Mouse (Mus musculus) intestine, embryonic 16.5 days (tissue): ENCODE measurements around the gene Aen. TPM values are rescaled to one million over a fixed set of nuclear protein-coding genes. Genes with fewer than 3 reads are reported as not detected.

Experiments used
- ATAC-seq: fragments of 200-750 bp; cut with Nextera tagmentation; 2 replicates; pipeline ENCODE4 v1.8.0; 2017; ENCODE audit warnings: moderate TSS enrichment, moderate library complexity
- H3K27ac ChIP-seq: fragments of 300-500 bp; sonication (generic); 2 replicates; pipeline ENCODE4 v1.5.1; 2014; ENCODE audit warnings: mild to moderate bottlenecking, low read length
- H3K27me3 ChIP-seq: fragments of 300-500 bp; sonication (generic); replicated peaks from 2 replicates; pipeline ENCODE4 v1.6.1; 2014; ENCODE audit warnings: low read length, control low read depth, mixed read lengths; ENCODE audit not compliant: control insufficient read depth, insufficient read depth
- H3K36me3 ChIP-seq: fragments of 300-500 bp; sonication (generic); 2 replicates; pipeline ENCODE4 v1.6.1; 2014; ENCODE audit warnings: low read length, control low read depth; ENCODE audit not compliant: control insufficient read depth, insufficient read depth
- H3K4me1 ChIP-seq: fragments of 300-500 bp; sonication (generic); 2 replicates; pipeline ENCODE4 v1.6.1; 2014; ENCODE audit warnings: low read length, control low read depth, mixed read lengths; ENCODE audit not compliant: control insufficient read depth, insufficient read depth
- H3K4me2 ChIP-seq: fragments of 300-500 bp; sonication (generic); 2 replicates; pipeline ENCODE4 v1.6.1; 2014; ENCODE audit warnings: low read depth, low read length, control low read depth
- H3K4me3 ChIP-seq: fragments of 300-500 bp; sonication (generic); 2 replicates; pipeline ENCODE4 v1.5.1; 2014; ENCODE audit warnings: mild to moderate bottlenecking, low read length
- H3K9ac ChIP-seq: fragments of 300-500 bp; sonication (generic); 2 replicates; pipeline ENCODE4 v1.6.1; 2014; ENCODE audit warnings: low read depth, low read length
- H3K9me3 ChIP-seq: fragments of 300-500 bp; sonication (generic); 2 replicates; pipeline ENCODE4 v1.6.1; 2016; ENCODE audit warnings: low read length, control low read depth; ENCODE audit not compliant: control insufficient read depth
- WGBS: fragments of 180-500 bp; shearing (Covaris S2); extraction: QIAGEN DNeasy Blood & Tissue Kit; methylation state at CpG from one replicate; pipeline ENCODE4 v1.1.7; 2014; 5-methylcytosine and 5-hydroxymethylcytosine counted together
- polyA plus RNA-seq: library from polyadenylated mRNA; unstranded; fragments of >200 nt; fragmentation: Nextera tagmentation; extraction: Ambion mirVana; gene quantifications from 2 replicates; pipeline ENCODE4 v1.2.1, GENCODE M21; 2015

Aen gene
- polyA plus RNA-seq, 1 experiment from 2014 or later, result 33.5 TPM

GRCm38 (mm10) chr7:78868731-78869130, 26.9 kb upstream of the Aen start:
- WGBS, result 64% methylated on average over 5 of the region's 5 CpGs
- Histone ChIP-seq H3K27me3 (no peaks in the 10 kb centered on the region), H3K9me3 (no peaks in the 10 kb centered on the region), H3K9ac (no peak overlapping the region), H3K4me2 (no peak overlapping the region), H3K27ac (no peak overlapping the region), H3K36me3 (no peaks in the 10 kb centered on the region), H3K4me1 (peaks cover 17% of the 10 kb centered on the region), H3K4me3 (no peak overlapping the region)
- ATAC-seq, result no peak

- no peaks in the 10 kb centered on the region for H3K27me3 ChIP-seq
- H3K36me3 ChIP-seq, result no peaks in the 10 kb centered on the region
- H3K4me2 ChIP-seq, result no peak overlapping the region
- H3K27ac ChIP-seq, result no peak overlapping the region
- no peaks in the 10 kb centered on the region for H3K9me3 ChIP-seq
- H3K4me1 ChIP-seq, result 0 out of 2 replicates have a peak, but pooled peaks cover 3% of the 10 kb centered on the region
- 80% methylated on average over 6 of the region's 6 CpGs for WGBS
- H3K9ac ChIP-seq, result no peak overlapping the region
- ATAC-seq, result peak; percentile 22; the same call in 1 of the 2 replicates
- H3K4me3 ChIP-seq, result no peak overlapping the region
These were observed 23.3 kb upstream of the Aen start for GRCm38 (mm10) chr7:78872366-78872765.

GRCm38 (mm10) chr7:78872831-78873230, 22.8 kb upstream of the Aen start:
- Histone ChIP-seq H3K27me3 (no peaks in the 10 kb centered on the region), H3K4me1 (0 out of 2 replicates have a peak, but pooled peaks cover 3% of the 10 kb centered on the region), H3K4me3 (no peak overlapping the region), H3K9me3 (no peaks in the 10 kb centered on the region), H3K36me3 (no peaks in the 10 kb centered on the region), H3K27ac (no peak overlapping the region), H3K4me2 (no peak overlapping the region), H3K9ac (peak overlapping the region; percentile 33; the same call in 1 of the 2 replicates)
- WGBS, result 41% methylated on average over 5 of the region's 5 CpGs
- peak; percentile 90 for ATAC-seq

DNA sequence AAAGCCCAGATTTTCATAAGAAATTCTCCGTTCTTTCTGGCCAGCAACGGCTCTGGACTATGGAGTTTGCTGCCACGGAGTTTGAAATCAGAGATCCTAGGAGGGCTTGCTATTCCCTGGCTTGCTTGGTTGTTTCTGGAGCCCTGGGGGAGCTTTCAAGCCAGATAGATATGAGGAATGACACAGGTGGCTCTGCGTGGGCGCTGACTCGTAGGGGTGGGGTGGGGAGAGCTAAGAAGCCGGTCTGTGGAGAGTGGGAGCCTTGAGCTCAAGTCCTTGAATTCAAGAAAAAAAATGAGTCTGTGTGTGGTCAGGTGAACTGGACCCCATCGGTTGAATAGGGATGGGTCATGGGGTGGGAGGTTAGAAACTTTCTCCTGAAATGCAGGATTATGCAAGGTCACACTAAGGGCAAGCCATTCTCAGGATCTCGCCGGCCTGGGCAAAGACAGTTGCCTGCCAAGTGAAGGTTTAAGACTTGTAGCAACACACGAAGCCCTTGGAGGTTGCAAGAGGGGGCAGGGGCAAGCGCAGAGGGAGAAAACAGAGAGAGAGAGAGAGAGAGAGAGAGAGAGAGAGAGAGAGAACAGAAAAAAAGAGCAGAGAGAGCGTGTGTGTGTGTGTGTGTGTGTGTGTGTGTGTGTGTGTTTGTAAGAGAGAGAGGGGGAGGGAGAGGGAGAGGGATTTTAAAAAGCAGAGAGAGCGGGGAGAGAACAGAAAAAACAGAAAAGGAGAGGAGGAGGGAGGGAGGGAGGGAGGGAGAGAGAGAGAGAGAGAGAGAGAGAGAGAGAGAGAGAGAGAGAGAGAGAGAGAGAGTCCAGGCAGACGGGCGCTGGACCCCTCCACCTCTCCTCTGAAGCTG, 13.8 kb upstream of the Aen start:
- peak overlapping the region; percentile 24 for H3K4me3 ChIP-seq
- no peaks in the 10 kb centered on the region for H3K36me3 ChIP-seq
- H3K27ac ChIP-seq, result no peak overlapping the region; the same call in 1 of the 2 replicates
- WGBS, result 16% methylated on average over 16 of the region's 16 CpGs
- H3K9me3 ChIP-seq, result no peaks in the 10 kb centered on the region
- H3K9ac ChIP-seq, result no peak overlapping the region
- H3K27me3 ChIP-seq, result peaks cover 31% of the 10 kb centered on the region
- H3K4me2 ChIP-seq, result peak overlapping the region; percentile 45
- no peak for ATAC-seq
- H3K4me1 ChIP-seq, result peaks cover 9% of the 10 kb centered on the region

GRCm38 (mm10) chr7:78882469-78882837, 13.2 kb upstream of the Aen start:
- H3K4me2 ChIP-seq, result peak overlapping the region; percentile 45
- ATAC-seq, result no peak
- no peaks in the 10 kb centered on the region for H3K36me3 ChIP-seq
- H3K9ac ChIP-seq, result no peak overlapping the region
- peaks cover 9% of the 10 kb centered on the region for H3K4me1 ChIP-seq
- WGBS, result 4% methylated on average over 23 of the region's 23 CpGs
- H3K27me3 ChIP-seq, result peaks cover 33% of the 10 kb centered on the region
- H3K9me3 ChIP-seq, result no peaks in the 10 kb centered on the region
- no peak overlapping the region for H3K27ac ChIP-seq
- peak overlapping the region; percentile 24 for H3K4me3 ChIP-seq

- Histone ChIP-seq H3K9me3 (no peaks in the 10 kb centered on the region), H3K4me2 (peak overlapping the region; percentile 45; the same call in 1 of the 2 replicates), H3K27me3 (peaks cover 33% of the 10 kb centered on the region), H3K9ac (peak overlapping the region; percentile 33; the same call in 1 of the 2 replicates), H3K4me1 (peaks cover 9% of the 10 kb centered on the region), H3K27ac (no peak overlapping the region), H3K36me3 (no peaks in the 10 kb centered on the region), H3K4me3 (peak overlapping the region; percentile 24; the same call in 1 of the 2 replicates)
- WGBS, result 3% methylated on average over 34 of the region's 34 CpGs
- no peak for ATAC-seq
These were observed 12.5 kb upstream of the Aen start for GRCm38 (mm10) chr7:78883016-78883725.

DNA sequence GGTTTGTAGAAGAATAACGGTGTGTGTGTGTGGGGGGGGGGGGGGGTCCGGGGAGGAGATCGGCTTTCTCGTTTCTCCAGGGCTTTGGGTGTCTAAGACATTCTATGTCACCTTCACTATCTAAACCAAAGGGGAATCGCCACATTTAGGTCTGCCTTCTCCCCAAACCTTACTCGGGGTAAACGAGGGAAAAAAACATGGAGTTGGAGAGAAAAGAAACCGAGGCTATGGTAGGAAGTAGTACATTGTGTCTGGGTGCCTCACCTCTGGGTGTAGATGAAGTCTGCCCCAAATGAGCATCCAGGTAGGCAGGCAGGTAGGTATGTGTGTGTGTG, 12.0 kb upstream of the Aen start:
- H3K9me3 ChIP-seq, result no peaks in the 10 kb centered on the region
- 12% methylated on average over 8 of the region's 8 CpGs for WGBS
- peak overlapping the region; percentile 24; the same call in 1 of the 2 replicates for H3K4me3 ChIP-seq
- no peak overlapping the region for H3K9ac ChIP-seq
- no peak for ATAC-seq
- H3K4me2 ChIP-seq, result no peak overlapping the region
- peaks cover 9% of the 10 kb centered on the region for H3K4me1 ChIP-seq
- H3K36me3 ChIP-seq, result no peaks in the 10 kb centered on the region
- H3K27me3 ChIP-seq, result peaks cover 33% of the 10 kb centered on the region
- H3K27ac ChIP-seq, result no peak overlapping the region

DNA sequence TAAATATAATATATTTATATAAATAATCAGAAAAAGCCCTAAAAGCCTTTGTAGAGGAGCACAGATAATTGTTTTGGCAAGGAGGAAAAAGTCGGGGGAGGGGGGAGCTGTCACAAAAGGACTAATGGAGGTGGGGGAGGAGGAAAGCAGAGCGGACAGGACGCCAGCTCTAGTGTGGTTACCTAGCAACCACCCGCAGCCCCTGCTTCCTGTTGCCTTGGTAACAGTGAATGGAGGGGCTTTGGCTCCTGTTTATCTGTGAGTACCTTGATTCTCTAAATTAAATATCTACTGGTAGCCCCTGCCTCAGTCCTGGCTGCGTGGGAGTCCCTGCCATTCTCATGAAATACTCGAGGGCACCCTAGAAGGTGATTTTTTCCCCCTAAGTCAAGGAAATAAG, 11.5 kb upstream of the Aen start:
- Histone ChIP-seq H3K27ac (no peak overlapping the region), H3K4me1 (peaks cover 9% of the 10 kb centered on the region), H3K27me3 (peaks cover 33% of the 10 kb centered on the region), H3K36me3 (no peaks in the 10 kb centered on the region), H3K4me3 (no peak overlapping the region), H3K9ac (no peak overlapping the region), H3K9me3 (no peaks in the 10 kb centered on the region), H3K4me2 (no peak overlapping the region)
- WGBS, result 10% methylated on average over 6 of the region's 6 CpGs
- no peak for ATAC-seq

DNA sequence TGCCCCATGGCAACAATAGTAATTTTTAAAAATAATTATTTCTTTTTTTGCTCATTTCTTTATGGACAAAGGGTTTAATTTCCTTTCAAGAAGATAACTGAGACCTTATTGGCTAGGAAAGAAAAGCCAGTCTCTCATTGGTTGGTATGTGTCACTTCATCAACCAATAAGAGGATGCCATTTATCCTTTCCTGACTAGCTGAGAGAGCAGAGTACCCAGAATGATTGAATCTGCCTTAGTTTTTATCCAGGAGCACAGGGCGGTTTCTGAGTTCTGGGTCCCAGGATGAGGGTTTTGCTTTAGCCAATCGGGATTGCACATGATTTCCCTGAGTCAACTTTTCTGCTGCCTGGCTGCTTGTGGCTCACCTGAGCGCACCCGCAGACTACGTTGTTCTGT, 10.2 kb upstream of the Aen start:
- peaks cover 33% of the 10 kb centered on the region for H3K27me3 ChIP-seq
- 76% methylated on average over 5 of the region's 5 CpGs for WGBS

More for the DNA sequence above, 10.2 kb upstream of the Aen start:
- Histone ChIP-seq H3K9ac (no peak overlapping the region), H3K27ac (no peak overlapping the region), H3K4me1 (peaks cover 9% of the 10 kb centered on the region), H3K36me3 (no peaks in the 10 kb centered on the region), H3K4me2 (no peak overlapping the region), H3K9me3 (no peaks in the 10 kb centered on the region), H3K4me3 (no peak overlapping the region)
- ATAC-seq, result no peak
